In the genomic region with DNA sequence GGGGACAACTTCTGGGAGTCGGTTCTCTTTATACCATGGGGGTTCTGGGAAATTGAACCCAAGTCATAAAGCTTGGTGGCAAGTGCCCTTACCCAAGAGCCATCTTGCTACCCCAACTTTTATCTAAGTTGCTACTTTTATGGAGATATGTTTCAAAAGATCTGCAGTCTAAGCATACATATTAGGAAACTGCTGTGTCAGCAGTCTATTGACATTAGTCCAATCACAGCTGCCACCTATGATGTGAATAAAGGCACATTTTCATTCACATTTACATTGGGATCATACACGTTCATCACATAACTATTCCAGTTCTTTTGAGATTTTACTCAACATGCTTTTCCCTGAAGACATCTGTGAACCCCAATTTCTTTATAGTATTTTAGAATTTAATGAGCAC, we compare ENCODE assay signal across 25 mouse cellular contexts. TPM values are rescaled to one million over a fixed set of nuclear protein-coding genes. Genes with fewer than 3 reads are reported as not detected.
"Had no signal": no experiment of that assay in that cellular context is flagged by ENCODE, and none has a peak within 500 bp of the region (broad histone marks: within the 10 kb centered on the region; RNA-seq: fewer than 3 reads in every experiment).

No protein-coding gene starts in this region.

- H3K4me2 ChIP-seq: neural tube, embryonic 13.5 days; neural tube, embryonic 15.5 days; stomach, embryonic 15.5 days had no signal

- H3K9ac ChIP-seq: neural tube, embryonic 13.5 days; neural tube, embryonic 15.5 days; stomach, embryonic 15.5 days had no signal

- H3K36me3 ChIP-seq: neural tube, embryonic 13.5 days; neural tube, embryonic 15.5 days; stomach, embryonic 15.5 days had no signal

- H3K27ac ChIP-seq: neural tube, embryonic 13.5 days; neural tube, embryonic 15.5 days; stomach, embryonic 15.5 days; stomach, postnatal 0 days had no signal

- H3K9me3 ChIP-seq: neural tube, embryonic 13.5 days; neural tube, embryonic 15.5 days; stomach, embryonic 15.5 days had no signal

- H3K27me3 ChIP-seq: neural tube, embryonic 13.5 days; neural tube, embryonic 15.5 days; stomach, embryonic 15.5 days had no signal

- DNase-seq: retina, postnatal 1 day; right cerebral cortex, adult 18-20 months; right cerebral cortex, postnatal 14 days; right cerebral cortex, postnatal 25 days; right cerebral cortex, postnatal 4 days; spleen, adult 18-20 months; thymus, adult 18-20 months; thymus, adult 2 months; thymus, postnatal 14 days; thymus, postnatal 25 days; thymus, postnatal 36 days; thymus, postnatal 4 days had no signal

- H3K4me1 ChIP-seq: neural tube, embryonic 13.5 days; neural tube, embryonic 15.5 days; stomach, embryonic 15.5 days had no signal

- H3K4me3 ChIP-seq: neural tube, embryonic 13.5 days; neural tube, embryonic 15.5 days; stomach, embryonic 15.5 days had no signal

RNA-seq across cellular contexts. Expression of gene Fnd3c2, which starts 46.1 kb away (rescaled TPM):
- total RNA-seq: neutrophil, adult 5-6 weeks had no signal
- polyA plus RNA-seq: neural tube, embryonic 13.5 days; neural tube, embryonic 14.5 days; neural tube, embryonic 15.5 days; small intestine, adult 2 months; spleen, adult 2 months; stomach, embryonic 14.5 days; stomach, embryonic 15.5 days; stomach, embryonic 16.5 days; stomach, postnatal 0 days; testis, adult 2 months; thymus, adult 2 months; thymus, postnatal 0 days; urinary bladder, adult 2 months had no signal
